Mouse (Mus musculus): ENCODE measurements at regions not wholly inside any gene's neighbourhood (a gene's known extent, or its start where the extent isn't known, plus 50 kb on each side); places are given as distances from the start of the nearest gene placed in this dataset.

- TF ChIP-seq POLR2A (IDR thresholded peaks at IDR 0.05; ENCODE audit: borderline replicate concordance, insufficient read depth, low read length) (no peak), CTCF (IDR thresholded peaks at IDR 0.05; ENCODE audit: borderline replicate concordance, insufficient read depth, low read depth, low read length) (no peak)
These were observed 139.2 kb upstream of the Kcnj16 start for GRCm38 (mm10) chr11:110828584-110828983.

Measured in cerebellum, adult 2 months (tissue).